Mouse (Mus musculus): ENCODE results near the gene E130114P18Rik.

Gene E130114P18Rik

GRCm38 (mm10) chr4:97751030-97751482, 26.8 kb downstream of the E130114P18Rik start:
- DNase-seq: peak; percentile 87

GRCm38 (mm10) chr4:97750401-97750800, 27.5 kb downstream of the E130114P18Rik start:
- no peak for DNase-seq

GRCm38 (mm10) chr4:97746106-97746900, 31.6 kb downstream of the E130114P18Rik start:
- no peak for DNase-seq

GRCm38 (mm10) chr4:97745296-97746105, 32.4 kb downstream of the E130114P18Rik start:
- peak; percentile 68 for DNase-seq

GRCm38 (mm10) chr4:97743932-97744331, 33.9 kb downstream of the E130114P18Rik start:
- no peak for DNase-seq

GRCm38 (mm10) chr4:97733392-97733791, 44.5 kb downstream of the E130114P18Rik start:
- no peak for DNase-seq

GRCm38 (mm10) chr4:97730416-97730815, 47.5 kb downstream of the E130114P18Rik start:
- DNase-seq: no peak

GRCm38 (mm10) chr4:97729999-97730398, 47.9 kb downstream of the E130114P18Rik start:
- no peak for DNase-seq

GRCm38 (mm10) chr4:97728520-97728919, 49.4 kb downstream of the E130114P18Rik start:
- DNase-seq: no peak

- no peak for DNase-seq
Measured at GRCm38 (mm10) chr4:97723374-97723773, 54.5 kb downstream of the E130114P18Rik start.

GRCm38 (mm10) chr4:97722666-97723065, 55.2 kb downstream of the E130114P18Rik start:
- DNase-seq: no peak

- no peak for DNase-seq
Measured at GRCm38 (mm10) chr4:97714616-97715015, 63.3 kb downstream of the E130114P18Rik start.

- DNase-seq: no peak
Measured at GRCm38 (mm10) chr4:97714101-97714615, 63.7 kb downstream of the E130114P18Rik start.

GRCm38 (mm10) chr4:97712547-97712946, 65.3 kb downstream of the E130114P18Rik start:
- no peak for DNase-seq

- no peak for DNase-seq
Measured at GRCm38 (mm10) chr4:97710048-97710765, 67.7 kb downstream of the E130114P18Rik start.

GRCm38 (mm10) chr4:97707373-97708152, 70.3 kb downstream of the E130114P18Rik start:
- no peak for DNase-seq

GRCm38 (mm10) chr4:97696684-97697615, 80.9 kb downstream of the E130114P18Rik start:
- no peak for DNase-seq

- DNase-seq: no peak
Measured at GRCm38 (mm10) chr4:97695414-97696040, 82.4 kb downstream of the E130114P18Rik start.

GRCm38 (mm10) chr4:97693931-97694330, 83.9 kb downstream of the E130114P18Rik start:
- no peak for DNase-seq

GRCm38 (mm10) chr4:97693054-97693453, 84.8 kb downstream of the E130114P18Rik start:
- DNase-seq: no peak
